Mouse (Mus musculus) limb, embryonic 13.5 days (tissue): ENCODE measurements at regions not wholly inside any gene's neighbourhood (a gene's known extent, or its start where the extent isn't known, plus 50 kb on each side); places are given as distances from the start of the nearest gene placed in this dataset.

Source experiments
- ATAC-seq: fragments of 200-750 bp; cut with Nextera tagmentation; 2 replicates; pipeline ENCODE4 v1.8.0; 2017; ENCODE audit warnings: low read depth, moderate number of reproducible peaks, moderate TSS enrichment; ENCODE audit not compliant: low FRiP score
- H3K27ac ChIP-seq: fragments of 300-500 bp; sonication (generic); 2 replicates; pipeline ENCODE4 v1.5.1; 2015; ENCODE audit warnings: inconsistent platforms, mild to moderate bottlenecking, moderate library complexity
- H3K27me3 ChIP-seq: fragments of 300-500 bp; sonication (generic); 2 replicates; pipeline ENCODE4 v1.6.1; 2015; ENCODE audit warnings: mild to moderate bottlenecking, inconsistent platforms
- H3K36me3 ChIP-seq: fragments of 300-500 bp; sonication (generic); 2 replicates; pipeline ENCODE4 v1.6.1; 2015; ENCODE audit warnings: inconsistent platforms, mild to moderate bottlenecking, moderate library complexity
- H3K4me1 ChIP-seq: fragments of 300-500 bp; sonication (generic); 2 replicates; pipeline ENCODE4 v1.6.1; 2015; ENCODE audit warnings: inconsistent platforms
- H3K4me2 ChIP-seq: fragments of 300-500 bp; sonication (generic); replicated peaks from 2 replicates; pipeline ENCODE4 v1.6.1; 2015; ENCODE audit warnings: inconsistent platforms, mild to moderate bottlenecking, moderate library complexity
- H3K4me3 ChIP-seq: fragments of 300-500 bp; sonication (generic); 2 replicates; pipeline ENCODE4 v1.5.1; 2015; ENCODE audit warnings: moderate library complexity, mild to moderate bottlenecking, inconsistent platforms
- H3K9ac ChIP-seq: fragments of 300-500 bp; sonication (generic); 2 replicates; pipeline ENCODE4 v1.6.1; 2015; ENCODE audit warnings: mild to moderate bottlenecking, inconsistent platforms
- H3K9me3 ChIP-seq: fragments of 300-500 bp; sonication (generic); 2 replicates; pipeline ENCODE4 v1.6.1; 2016; ENCODE audit warnings: inconsistent platforms
- WGBS: fragments of 180-500 bp; shearing (Covaris S2); methylation state at CpG from one replicate; pipeline ENCODE4 v1.1.7; 2015; 5-methylcytosine and 5-hydroxymethylcytosine counted together

DNA sequence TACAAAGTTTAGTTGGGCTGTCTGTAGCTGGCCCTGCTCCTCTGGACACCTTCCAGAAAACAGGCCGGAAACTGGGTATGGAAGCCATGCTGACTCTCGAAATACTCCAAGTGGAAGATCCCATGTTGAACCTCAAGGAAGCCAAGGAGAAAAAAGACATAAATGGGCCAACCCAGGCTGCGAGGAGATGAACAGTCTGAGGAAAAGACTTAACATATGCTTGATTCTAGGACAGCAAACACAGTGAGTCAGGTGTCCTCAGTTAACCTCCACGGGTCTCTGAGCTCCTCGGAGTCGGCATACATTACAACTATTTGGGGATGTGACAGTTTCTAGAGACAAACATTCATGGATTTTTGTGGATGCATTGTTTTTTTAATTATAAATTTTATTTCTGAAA lies 60.0 kb upstream of the Msi2 start:
- Histone ChIP-seq H3K27ac (no peak overlapping the region), H3K4me1 (peaks cover 8% of the 10 kb centered on the region; the same call in 1 of the 2 replicates), H3K4me2 (no peak overlapping the region), H3K27me3 (no peaks in the 10 kb centered on the region), H3K9ac (no peak overlapping the region), H3K36me3 (no peaks in the 10 kb centered on the region), H3K9me3 (no peaks in the 10 kb centered on the region; the same call in 1 of the 2 replicates), H3K4me3 (no peak overlapping the region)
- WGBS, result 95% methylated on average over 6 of the region's 6 CpGs
- no peak for ATAC-seq

DNA sequence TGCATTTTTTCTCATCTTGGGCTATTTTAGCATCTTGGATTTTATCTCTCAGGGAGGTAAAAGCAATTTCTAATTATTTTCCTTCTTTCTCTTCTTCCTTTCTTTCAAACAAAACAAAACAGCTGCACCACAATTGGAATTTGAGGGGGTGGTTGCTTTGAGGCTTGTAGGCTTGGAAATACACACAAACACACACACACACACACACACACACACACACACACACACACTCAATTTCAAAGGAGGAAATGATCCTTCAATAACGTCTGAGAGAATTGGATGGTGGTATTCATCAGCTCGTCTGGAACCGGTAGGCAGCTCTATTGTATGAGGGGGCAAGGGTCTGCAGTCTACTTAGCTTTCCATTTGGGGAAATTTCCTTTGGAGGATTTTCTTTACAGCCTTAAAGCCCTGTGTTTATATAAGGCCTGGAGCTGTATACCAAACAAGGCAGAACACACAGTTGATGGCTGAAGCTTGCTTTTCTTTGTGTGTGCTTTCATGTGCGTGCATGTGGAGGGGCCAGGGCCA lies 56.2 kb upstream of the Msi2 start:
- H3K36me3 ChIP-seq, result no peaks in the 10 kb centered on the region
- no peak for ATAC-seq
- 43% methylated on average over 4 of the region's 4 CpGs for WGBS

DNA sequence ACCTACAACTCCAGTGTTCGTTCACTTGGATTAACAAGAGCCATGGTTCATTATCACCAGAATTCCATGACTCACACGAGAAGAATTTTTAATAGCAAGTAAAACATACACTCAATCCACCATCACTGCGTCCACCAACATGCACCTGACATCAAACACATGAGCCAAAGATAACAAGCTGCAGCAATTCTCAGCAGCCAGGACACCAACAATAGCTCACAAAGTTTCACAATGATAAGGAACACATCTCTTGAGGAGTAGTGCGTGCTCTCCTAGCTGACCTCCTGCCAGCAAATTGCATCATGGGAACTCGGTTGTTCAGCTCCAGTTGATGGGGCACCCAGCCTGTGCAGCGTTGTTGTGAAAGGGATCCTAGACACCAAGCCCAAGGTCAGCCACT lies 55.6 kb upstream of the Msi2 start:
- peaks cover 35% of the 10 kb centered on the region for H3K4me1 ChIP-seq
- no peak overlapping the region for H3K9ac ChIP-seq
- no peaks in the 10 kb centered on the region for H3K36me3 ChIP-seq
- no peak for ATAC-seq
- no peaks in the 10 kb centered on the region; the same call in 1 of the 2 replicates for H3K9me3 ChIP-seq
- 74% methylated on average over 6 of the region's 6 CpGs for WGBS
- no peaks in the 10 kb centered on the region for H3K27me3 ChIP-seq
- no peak overlapping the region for H3K4me3 ChIP-seq
- no peak overlapping the region for H3K27ac ChIP-seq
- H3K4me2 ChIP-seq, result no peak overlapping the region

More for the DNA sequence above, 56.2 kb upstream of the Msi2 start:
- Histone ChIP-seq H3K27ac (no peak overlapping the region), H3K27me3 (no peaks in the 10 kb centered on the region), H3K4me1 (peaks cover 35% of the 10 kb centered on the region), H3K9ac (no peak overlapping the region), H3K9me3 (no peaks in the 10 kb centered on the region; the same call in 1 of the 2 replicates), H3K4me3 (no peak overlapping the region), H3K4me2 (no peak overlapping the region)

DNA sequence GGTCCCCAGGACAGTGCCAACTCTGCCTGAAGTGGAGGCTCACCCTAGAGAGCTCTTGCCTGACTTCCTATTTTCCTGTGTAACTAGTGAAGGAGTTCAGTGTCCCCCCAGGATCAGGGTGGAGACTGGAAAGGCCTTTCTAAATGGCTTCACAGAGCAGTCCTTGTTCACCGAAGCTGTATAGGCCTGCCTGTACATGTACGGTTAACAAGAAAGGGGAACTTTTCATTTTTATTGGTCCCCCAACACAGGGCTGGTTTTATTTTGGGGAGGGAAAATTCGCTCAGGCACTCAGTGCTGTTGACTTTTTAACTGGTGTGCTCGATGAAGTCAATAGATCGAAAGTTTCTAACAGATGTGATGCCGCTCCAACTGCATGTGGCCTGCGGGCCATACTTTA lies 52.1 kb upstream of the Msi2 start:
- ATAC-seq, result peak; percentile 85
- 25% methylated on average over 7 of the region's 7 CpGs for WGBS

More for the DNA sequence above, 52.1 kb upstream of the Msi2 start:
- Histone ChIP-seq H3K4me2 (peak overlapping the region; percentile 27; the same call in 1 of the 2 replicates), H3K9ac (no peak overlapping the region), H3K27me3 (no peaks in the 10 kb centered on the region), H3K9me3 (no peaks in the 10 kb centered on the region; the same call in 1 of the 2 replicates), H3K36me3 (no peaks in the 10 kb centered on the region), H3K27ac (peak overlapping the region; percentile 90), H3K4me3 (no peak overlapping the region), H3K4me1 (peaks cover 49% of the 10 kb centered on the region)
